Mouse (Mus musculus): ENCODE measurements around the gene Iqgap2. TPM values are rescaled to one million over a fixed set of nuclear protein-coding genes. Genes with fewer than 3 reads are reported as not detected.

The Iqgap2 gene
- polyA plus RNA-seq, 1 experiment from 2014 or later = 16.5 TPM

DNA sequence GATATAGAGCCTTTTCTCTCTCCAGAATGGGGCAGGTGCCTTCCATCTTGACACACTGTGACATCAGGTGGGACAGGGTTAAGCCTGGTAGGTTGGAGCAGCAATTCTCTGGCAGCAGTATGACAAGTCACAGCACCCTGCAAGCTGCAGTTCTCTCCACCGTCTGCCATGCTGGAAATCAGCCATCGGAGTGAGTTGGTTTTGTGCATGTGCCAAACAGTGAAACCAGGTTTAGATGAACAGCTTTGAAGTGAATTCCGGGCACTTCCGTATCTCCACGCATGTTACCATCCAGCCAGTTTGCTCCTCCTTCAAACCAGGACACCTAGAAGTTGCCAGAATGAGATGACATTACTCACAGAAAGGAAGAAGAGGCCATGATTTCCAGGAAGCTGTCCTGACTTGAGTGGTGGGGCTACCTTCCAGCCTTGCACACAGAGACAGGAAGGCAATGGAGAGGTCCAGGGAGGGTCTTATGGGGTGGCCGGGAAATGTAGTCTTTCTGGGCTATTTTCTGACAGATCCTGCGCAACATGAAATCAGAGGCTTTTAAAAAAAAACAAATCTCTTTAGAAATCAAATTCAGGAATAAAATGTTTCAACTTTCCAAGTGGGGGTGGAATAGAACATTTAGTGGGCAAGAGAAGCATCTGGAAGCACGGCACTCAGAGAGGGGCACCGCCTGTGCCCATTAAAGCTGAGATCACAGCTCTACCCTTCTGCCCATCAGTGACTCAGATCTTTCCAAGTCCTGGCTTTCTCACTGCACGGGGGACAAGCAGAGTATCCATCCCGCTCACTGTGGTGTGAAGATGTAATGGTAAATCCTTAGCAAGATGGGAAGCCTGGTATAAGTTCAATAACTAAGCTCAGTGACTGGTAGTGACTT is 20.7 kb upstream of the Iqgap2 start:
- H3K4me1 ChIP-seq (replicated peaks; ENCODE audit: control insufficient read depth, insufficient read depth) = no peaks in the 10 kb centered on the region
- TF ChIP-seq EP300 (optimal IDR thresholded peaks at IDR 0.05) = no peak
- H3K9ac ChIP-seq (ENCODE audit: low read length) = no peak overlapping the region
- H3K9me3 ChIP-seq (ENCODE audit: control insufficient read depth, low read length) = no peaks in the 10 kb centered on the region
- H3K4me2 ChIP-seq (replicated peaks; ENCODE audit: low read depth) = no peak overlapping the region
- ATAC-seq (ENCODE audit: low FRiP score, low TSS enrichment) (no peak), DNase-seq (ENCODE audit: low spot score) (no peak)
- no peak overlapping the region for H3K27ac ChIP-seq (replicated peaks)
- no peaks in the 10 kb centered on the region for H3K27me3 ChIP-seq (ENCODE audit: control insufficient read depth, insufficient read depth, low read length)
- no peak overlapping the region for H3K4me3 ChIP-seq (ENCODE audit: low read depth, low read length)
- H3K36me3 ChIP-seq (ENCODE audit: control insufficient read depth, insufficient read depth, low read length) = no peaks in the 10 kb centered on the region
- WGBS = 74% methylated on average over 11 of the region's 11 CpGs

DNA sequence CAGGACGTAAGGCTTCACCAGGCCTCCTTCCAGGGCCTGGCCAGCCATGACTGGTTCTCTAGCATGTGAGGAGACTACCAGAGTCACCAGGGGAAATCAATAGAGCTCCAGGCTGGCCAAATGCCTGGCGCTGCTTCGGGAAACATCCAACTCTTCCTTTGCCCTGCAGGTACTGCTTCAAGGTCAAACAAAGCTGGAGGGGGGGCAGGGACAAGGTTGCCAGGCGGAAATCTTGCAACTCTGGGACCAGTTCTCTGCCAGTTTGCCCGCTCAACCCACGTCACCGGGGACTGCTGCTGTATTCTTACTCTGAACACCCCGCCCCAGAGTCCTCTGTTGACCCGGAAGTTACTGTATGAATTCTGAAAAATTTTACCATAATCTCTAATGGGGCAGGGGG is 18.5 kb upstream of the Iqgap2 start:
- Histone ChIP-seq H3K4me3 (ENCODE audit: low read depth, low read length) (no peak overlapping the region), H3K9ac (ENCODE audit: low read length) (no peak overlapping the region), H3K27ac (replicated peaks) (no peak overlapping the region), H3K4me1 (replicated peaks; ENCODE audit: control insufficient read depth, insufficient read depth) (no peaks in the 10 kb centered on the region), H3K9me3 (ENCODE audit: control insufficient read depth, low read length) (no peaks in the 10 kb centered on the region), H3K4me2 (replicated peaks; ENCODE audit: low read depth) (no peak overlapping the region), H3K27me3 (ENCODE audit: control insufficient read depth, insufficient read depth, low read length) (no peaks in the 10 kb centered on the region), H3K36me3 (ENCODE audit: control insufficient read depth, insufficient read depth, low read length) (no peaks in the 10 kb centered on the region)
- ATAC-seq (ENCODE audit: low FRiP score, low TSS enrichment) (peak; percentile 54; the same call in 1 of the 2 replicates), DNase-seq (ENCODE audit: low spot score) (peak; percentile 45)
- WGBS = 57% methylated on average over 9 of the region's 9 CpGs
- TF ChIP-seq EP300 (optimal IDR thresholded peaks at IDR 0.05) (no peak), CTCF (IDR thresholded peaks at IDR 0.05; ENCODE audit: low read depth) (no peak)

DNA sequence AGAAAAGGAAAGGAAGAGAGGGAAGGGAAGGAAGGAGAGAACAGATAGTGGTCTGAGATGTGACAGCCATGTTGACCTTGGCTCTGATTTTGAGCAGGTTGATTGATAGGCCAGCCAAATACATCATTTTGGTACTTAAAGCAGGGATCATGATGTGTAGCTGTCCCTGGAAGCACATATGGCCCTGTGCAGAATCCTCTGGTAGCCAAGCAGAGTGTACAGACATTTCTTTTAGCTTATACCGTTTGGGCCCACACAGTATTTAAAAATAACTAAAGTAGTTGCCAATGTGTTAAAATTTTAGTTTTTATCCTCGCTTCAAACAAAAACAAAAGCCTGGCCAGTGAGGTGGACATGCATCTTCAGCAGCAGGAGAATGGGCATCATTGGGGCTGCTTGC is 17.5 kb upstream of the Iqgap2 start:
- H3K9ac ChIP-seq (ENCODE audit: low read length) = no peak overlapping the region
- no peak for TF ChIP-seq CTCF (IDR thresholded peaks at IDR 0.05; ENCODE audit: low read depth)
- no peak for TF ChIP-seq EP300 (optimal IDR thresholded peaks at IDR 0.05)
- no peak for DNase-seq (ENCODE audit: low spot score)
- H3K27me3 ChIP-seq (ENCODE audit: control insufficient read depth, insufficient read depth, low read length) = no peaks in the 10 kb centered on the region
- H3K4me2 ChIP-seq (replicated peaks; ENCODE audit: low read depth) = no peak overlapping the region
- H3K9me3 ChIP-seq (ENCODE audit: control insufficient read depth, low read length) = no peaks in the 10 kb centered on the region
- no peaks in the 10 kb centered on the region for H3K36me3 ChIP-seq (ENCODE audit: control insufficient read depth, insufficient read depth, low read length)
- 72% methylated on average over 2 of the region's 2 CpGs for WGBS
- H3K27ac ChIP-seq (replicated peaks) = no peak overlapping the region
- H3K4me1 ChIP-seq (replicated peaks; ENCODE audit: control insufficient read depth, insufficient read depth) = no peaks in the 10 kb centered on the region
- ATAC-seq (ENCODE audit: low FRiP score, low TSS enrichment) = no peak
- no peak overlapping the region for H3K4me3 ChIP-seq (ENCODE audit: low read depth, low read length)

DNA sequence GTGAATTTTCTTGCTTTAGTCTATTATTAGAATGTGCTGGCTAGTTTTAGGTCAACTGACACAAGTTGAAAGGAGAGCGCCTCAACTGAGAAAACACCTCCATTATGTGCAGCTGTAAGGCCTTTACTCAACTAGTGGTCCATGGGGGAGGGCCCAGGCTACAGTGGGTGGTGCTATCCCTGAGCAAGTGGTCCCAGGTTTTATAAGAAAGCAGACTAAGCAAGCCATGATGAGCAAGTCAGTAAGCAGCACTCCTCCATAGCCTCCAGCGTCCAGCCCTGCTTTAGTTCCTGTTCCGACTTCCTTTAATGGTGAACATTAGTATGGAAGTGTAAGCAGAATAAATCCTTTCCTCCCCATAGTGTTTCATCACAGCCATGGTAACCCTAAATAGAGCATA is 11.0 kb upstream of the Iqgap2 start:
- 93% methylated on average over 3 of the region's 3 CpGs for WGBS
- Histone ChIP-seq H3K27me3 (ENCODE audit: control insufficient read depth, insufficient read depth, low read length) (no peaks in the 10 kb centered on the region), H3K27ac (replicated peaks) (no peak overlapping the region), H3K4me1 (replicated peaks; ENCODE audit: control insufficient read depth, insufficient read depth) (no peaks in the 10 kb centered on the region), H3K36me3 (ENCODE audit: control insufficient read depth, insufficient read depth, low read length) (no peaks in the 10 kb centered on the region), H3K4me2 (replicated peaks; ENCODE audit: low read depth) (no peak overlapping the region), H3K4me3 (ENCODE audit: low read depth, low read length) (no peak overlapping the region), H3K9ac (ENCODE audit: low read length) (no peak overlapping the region), H3K9me3 (ENCODE audit: control insufficient read depth, low read length) (no peaks in the 10 kb centered on the region)
- DNase-seq (ENCODE audit: low spot score) (no peak), ATAC-seq (ENCODE audit: low FRiP score, low TSS enrichment) (no peak)
- TF ChIP-seq EP300 (optimal IDR thresholded peaks at IDR 0.05) (no peak), CTCF (IDR thresholded peaks at IDR 0.05; ENCODE audit: low read depth) (no peak)

DNA sequence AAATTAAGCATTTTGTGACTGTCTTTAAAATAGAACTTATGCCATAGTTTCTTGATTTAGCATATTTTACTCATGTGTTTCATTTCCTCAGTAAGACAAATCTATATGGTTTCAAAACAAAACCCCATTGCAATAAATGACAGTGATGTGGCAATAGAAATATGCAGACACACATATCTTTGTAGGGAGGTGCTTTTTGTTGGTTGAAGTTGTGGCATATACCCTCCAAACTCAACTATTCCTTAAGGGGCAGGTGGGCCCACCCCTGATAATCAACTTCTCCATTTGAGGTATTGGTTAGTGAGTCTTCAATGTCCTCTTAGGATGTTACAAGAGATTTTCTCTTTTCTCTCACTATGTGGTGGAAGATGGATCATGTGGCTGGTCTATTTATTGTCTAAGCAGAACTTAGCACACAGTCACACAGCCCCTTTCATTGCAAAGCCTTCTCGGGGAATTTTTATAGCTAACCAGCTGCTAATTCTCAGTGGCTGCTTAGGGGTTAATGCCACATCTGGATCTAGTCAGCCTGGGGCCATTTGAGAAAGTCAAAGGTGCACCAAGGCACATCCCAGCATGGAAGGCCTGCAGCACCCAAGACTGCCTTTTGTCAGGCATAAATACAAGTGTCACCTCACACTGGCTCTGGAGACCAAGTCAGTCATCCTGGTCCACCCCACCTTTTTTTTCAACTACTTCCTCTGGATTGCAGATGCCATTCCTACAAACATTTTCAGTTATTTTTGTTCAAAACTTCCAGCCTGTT is 8.3 kb upstream of the Iqgap2 start:
- no peak overlapping the region for H3K27ac ChIP-seq (replicated peaks)
- peak; percentile 10 for DNase-seq (ENCODE audit: low spot score)

DNA sequence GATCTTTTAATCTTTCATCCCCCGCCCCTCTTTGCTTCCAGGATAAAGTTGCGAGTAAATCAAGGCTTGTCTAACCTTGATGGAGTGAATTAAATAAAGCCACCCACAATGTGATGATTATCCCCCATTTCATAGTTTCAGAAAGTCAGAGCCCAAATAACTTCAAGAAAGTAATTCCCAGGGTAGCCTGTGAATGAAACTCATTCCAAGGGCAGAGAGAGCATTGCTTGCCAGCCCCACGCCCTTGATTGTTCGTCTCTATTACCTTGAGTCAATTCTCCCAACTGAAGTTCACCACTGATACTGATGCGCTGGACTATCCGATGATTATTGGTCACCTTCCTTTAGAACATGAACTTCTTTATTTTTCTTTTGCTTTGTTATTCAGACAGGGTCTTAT is 4.8 kb upstream of the Iqgap2 start:
- Histone ChIP-seq H3K27ac (replicated peaks) (no peak overlapping the region), H3K36me3 (ENCODE audit: control insufficient read depth, insufficient read depth, low read length) (no peaks in the 10 kb centered on the region), H3K4me1 (replicated peaks; ENCODE audit: control insufficient read depth, insufficient read depth) (no peaks in the 10 kb centered on the region), H3K9ac (ENCODE audit: low read length) (no peak overlapping the region), H3K27me3 (ENCODE audit: control insufficient read depth, insufficient read depth, low read length) (no peaks in the 10 kb centered on the region), H3K4me2 (replicated peaks; ENCODE audit: low read depth) (no peak overlapping the region), H3K9me3 (ENCODE audit: control insufficient read depth, low read length) (no peaks in the 10 kb centered on the region), H3K4me3 (ENCODE audit: low read depth, low read length) (no peak overlapping the region)
- DNase-seq (ENCODE audit: low spot score) = no peak
- TF ChIP-seq EP300 (optimal IDR thresholded peaks at IDR 0.05) = no peak
- TF ChIP-seq CTCF (IDR thresholded peaks at IDR 0.05; ENCODE audit: low read depth) = no peak
- 80% methylated on average over 6 of the region's 6 CpGs for WGBS
- ATAC-seq (ENCODE audit: low FRiP score, low TSS enrichment) = no peak

More for the DNA sequence above, 8.3 kb upstream of the Iqgap2 start:
- TF ChIP-seq CTCF (IDR thresholded peaks at IDR 0.05; ENCODE audit: low read depth) = no peak
- no peak for TF ChIP-seq EP300 (optimal IDR thresholded peaks at IDR 0.05)
- Histone ChIP-seq H3K4me1 (replicated peaks; ENCODE audit: control insufficient read depth, insufficient read depth) (no peaks in the 10 kb centered on the region), H3K36me3 (ENCODE audit: control insufficient read depth, insufficient read depth, low read length) (no peaks in the 10 kb centered on the region), H3K27me3 (ENCODE audit: control insufficient read depth, insufficient read depth, low read length) (no peaks in the 10 kb centered on the region), H3K4me3 (ENCODE audit: low read depth, low read length) (no peak overlapping the region), H3K9me3 (ENCODE audit: control insufficient read depth, low read length) (no peaks in the 10 kb centered on the region), H3K9ac (ENCODE audit: low read length) (no peak overlapping the region), H3K4me2 (replicated peaks; ENCODE audit: low read depth) (no peak overlapping the region)
- no peak for ATAC-seq (ENCODE audit: low FRiP score, low TSS enrichment)
- 70% methylated on average over 1 of the region's 1 CpGs for whole genome bisulfite sequencing
